Mouse (Mus musculus) G1E (cell line): ENCODE results near the gene Ctsj.

Experiments
- CTCF ChIP-seq: IDR thresholded peaks from 2 replicates; pipeline ENCODE4 v1.5.1; 2012; ENCODE audit warnings: low read depth, low read length, inconsistent platforms, mixed read lengths
- GATA1 ChIP-seq: IDR thresholded peaks from 2 replicates; pipeline ENCODE4 v1.6.1; 2012; ENCODE audit warnings: borderline replicate concordance, low read length, inconsistent platforms, mixed read lengths
- TAL1 ChIP-seq: conservative IDR thresholded peaks from 2 replicates; pipeline ENCODE4 v1.6.1; 2012; ENCODE audit warnings: low read depth, low read length, inconsistent platforms, mixed read lengths

GRCm38 (mm10) chr13:61010171-61010570 lies 4.4 kb upstream of the Ctsj start:
- TF ChIP-seq GATA1 (no peak), CTCF (no peak), TAL1 (no peak)
